In the genomic region with DNA sequence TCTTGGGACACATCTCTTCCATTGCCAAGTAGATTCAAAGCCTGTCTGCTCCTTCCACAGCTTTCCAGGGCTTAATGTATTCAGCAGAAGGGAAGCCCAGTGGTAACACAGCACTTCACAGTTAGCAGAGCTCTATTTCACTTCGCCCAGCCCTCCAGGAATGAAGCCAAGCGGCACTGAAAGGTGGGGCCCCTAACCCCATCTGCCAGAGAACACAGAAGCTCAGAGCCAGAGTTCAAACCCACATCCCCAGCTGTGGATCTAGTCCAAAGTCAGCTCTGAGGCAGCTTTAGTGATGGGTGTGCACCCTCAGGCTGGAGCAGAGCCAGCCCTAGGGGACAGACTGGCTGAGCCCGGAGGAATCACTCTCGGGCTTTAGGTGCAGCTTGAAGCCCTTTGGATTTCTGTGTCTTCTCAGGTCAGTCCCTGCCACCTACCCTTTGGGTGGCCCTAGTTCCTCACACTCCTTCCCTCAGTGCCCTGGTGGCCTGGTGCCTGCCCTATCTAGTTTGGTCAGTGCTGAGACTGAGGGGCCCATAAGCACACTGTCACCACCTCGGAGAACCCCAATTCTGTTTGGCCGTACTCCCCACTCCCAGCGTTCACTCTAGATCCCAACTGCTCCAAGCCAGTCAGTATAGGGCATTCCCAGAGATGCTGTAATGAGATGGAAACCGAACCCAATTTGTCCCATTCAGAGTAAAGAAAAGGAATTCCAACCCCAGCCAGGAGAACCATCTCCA, we compare ENCODE assay signal across 7 mouse cellular contexts. TPM values are rescaled to one million over a fixed set of nuclear protein-coding genes. Genes with fewer than 3 reads are reported as not detected.
DNase-seq lines count a peak whose midpoint lies in the region; ATAC-seq and TF ChIP-seq lines count a peak whose summit lies in the region.

No protein-coding gene starts in this region.

- no peak overlapping the region for H3K9ac ChIP-seq in heart, embryonic 14.5 days (ENCODE audit: low read length)
- no peak overlapping the region for H3K9ac ChIP-seq in kidney, postnatal 0 days (ENCODE audit: low read depth, low read length)
- H3K9ac ChIP-seq in stomach, embryonic 16.5 days (ENCODE audit: low read length) = 0 out of 2 replicates have a peak overlapping the region, but pooled peaks have one; percentile 14

- no peak for TF ChIP-seq CTCF in bone marrow macrophage, adult 2 months (IDR thresholded peaks at IDR 0.05; ENCODE audit: low read depth, low read length)
- no peak for TF ChIP-seq CTCF in kidney, postnatal 0 days (IDR thresholded peaks at IDR 0.05; ENCODE audit: low read depth)

- no peaks in the 10 kb centered on the region for H3K27me3 ChIP-seq in heart, embryonic 14.5 days (ENCODE audit: control insufficient read depth, insufficient read depth, low read length)
- no peaks in the 10 kb centered on the region for H3K27me3 ChIP-seq in kidney, postnatal 0 days (ENCODE audit: insufficient read depth, low read length)
- no peaks in the 10 kb centered on the region for H3K27me3 ChIP-seq in stomach, embryonic 16.5 days (ENCODE audit: control insufficient read depth, insufficient read depth, low read length)

- H3K4me2 ChIP-seq in heart, embryonic 14.5 days (ENCODE audit: low read length) = no peak overlapping the region
- no peak overlapping the region for H3K4me2 ChIP-seq in kidney, postnatal 0 days (ENCODE audit: low read length)
- H3K4me2 ChIP-seq in stomach, embryonic 16.5 days (ENCODE audit: low read depth, low read length) = no peak overlapping the region

- no peak for TF ChIP-seq POLR2A in bone marrow macrophage, adult 2 months (IDR thresholded peaks at IDR 0.05; ENCODE audit: borderline replicate concordance, low read depth, low read length)

- H3K4me3 ChIP-seq in bone marrow macrophage, adult 2 months (ENCODE audit: insufficient read depth, low read length) = no peak overlapping the region
- H3K4me3 ChIP-seq in heart, embryonic 14.5 days (ENCODE audit: control insufficient read depth in 1 of 2, insufficient read depth in 1 of 2, low read depth in 1 of 2, low read length in 2 of 2) = no peak overlapping the region
- no peak overlapping the region for H3K4me3 ChIP-seq in kidney, postnatal 0 days (replicated peaks; ENCODE audit: low read depth, low read length)
- H3K4me3 ChIP-seq in stomach, embryonic 16.5 days (replicated peaks; ENCODE audit: low read length) = no peak overlapping the region

- peak; percentile 19 for ATAC-seq in heart, embryonic 14.5 days (ENCODE audit: insufficient number of reproducible peaks, insufficient read depth, low FRiP score, low read depth)
- peak; percentile 33; the same call in 1 of the 2 replicates for ATAC-seq in kidney, postnatal 0 days (replicated peaks; ENCODE audit: low FRiP score, low read depth)
- ATAC-seq in stomach, embryonic 16.5 days (ENCODE audit: insufficient read depth, low FRiP score) = peak; percentile 41; the same call in 1 of the 2 replicates

- peak overlapping the region; percentile 52 for H3K27ac ChIP-seq in bone marrow macrophage, adult 2 months (ENCODE audit: insufficient read depth, low read depth, low read length)
- H3K27ac ChIP-seq in heart, embryonic 14.5 days (replicated peaks in 1 of 2; ENCODE audit: control insufficient read depth in 1 of 2, insufficient read depth in 1 of 2, low read depth in 2 of 2, low read length in 2 of 2) = peak overlapping the region; percentile 10 to 30; a peak in 3 of 4 replicates
- H3K27ac ChIP-seq in kidney, postnatal 0 days = peak overlapping the region; percentile 50; the same call in 1 of the 2 replicates
- peak overlapping the region; percentile 83 for H3K27ac ChIP-seq in stomach, embryonic 16.5 days (ENCODE audit: low read length)

- 71% methylated on average over 8 of the region's 8 CpGs for whole genome bisulfite sequencing in heart, embryonic 14.5 days
- WGBS in kidney, postnatal 0 days = 67% methylated on average over 8 of the region's 8 CpGs
- WGBS in stomach, embryonic 16.5 days = 58% methylated on average over 8 of the region's 8 CpGs

- H3K4me1 ChIP-seq in bone marrow macrophage, adult 2 months (ENCODE audit: control insufficient read depth, insufficient read depth, low read length) = peaks cover 28% of the 10 kb centered on the region
- peaks cover 29 to 37% of the 10 kb centered on the region in 2 experiments for H3K4me1 ChIP-seq in heart, embryonic 14.5 days (ENCODE audit: control insufficient read depth in 2 of 2, insufficient read depth in 2 of 2, low read length in 2 of 2)
- 0 out of 2 replicates have a peak, but pooled peaks cover 15% of the 10 kb centered on the region for H3K4me1 ChIP-seq in kidney, postnatal 0 days (replicated peaks; ENCODE audit: insufficient read depth, low read length)
- H3K4me1 ChIP-seq in stomach, embryonic 16.5 days (ENCODE audit: control insufficient read depth, insufficient read depth, low read length) = peaks cover 25% of the 10 kb centered on the region

- DNase-seq in B cell, adult 2 months = peak; percentile 28 to 33
- no peak for DNase-seq in kidney, postnatal 0 days (ENCODE audit: low spot score)
- no peak for DNase-seq in frontal cortex, postnatal 25 days (ENCODE audit: low spot score in 2 of 2)
- no peak for DNase-seq in c-Kit-positive CD71-positive TER-119-positive erythroid progenitor cells, embryonic 14.5 days (ENCODE audit: low spot score)

- no peaks in the 10 kb centered on the region for H3K36me3 ChIP-seq in heart, embryonic 14.5 days (ENCODE audit: control insufficient read depth, insufficient read depth, low read length)
- no peaks in the 10 kb centered on the region for H3K36me3 ChIP-seq in kidney, postnatal 0 days (ENCODE audit: insufficient read depth, low read length)
- no peaks in the 10 kb centered on the region for H3K36me3 ChIP-seq in stomach, embryonic 16.5 days (ENCODE audit: control insufficient read depth, insufficient read depth, low read length)

- no peaks in the 10 kb centered on the region for H3K9me3 ChIP-seq in heart, embryonic 14.5 days (ENCODE audit: control insufficient read depth, low read length)
- no peaks in the 10 kb centered on the region for H3K9me3 ChIP-seq in kidney, postnatal 0 days (replicated peaks; ENCODE audit: low read length)
- H3K9me3 ChIP-seq in stomach, embryonic 16.5 days (replicated peaks; ENCODE audit: control insufficient read depth, low read length) = no peaks in the 10 kb centered on the region

RNA-seq across cellular contexts. Expression of gene Lrrc32, which starts 34.2 kb away (rescaled TPM):
- 0.83 and 1.0 TPM in 2 replicates for polyA plus RNA-seq in bone marrow macrophage, adult 2 months (2012; ENCODE audit: insufficient read depth, insufficient read length, missing spikeins)
- 6.9 and 8.4 TPM in 2 replicates for polyA plus RNA-seq in heart, embryonic 14.5 days (2014; fragmentation: Nextera tagmentation; extraction: Ambion mirVana)
- 13.8 and 15.1 TPM in 2 replicates for polyA plus RNA-seq in kidney, postnatal 0 days (2015; fragmentation: Nextera tagmentation; extraction: Ambion mirVana)
- 9.5 and 13.9 TPM in 2 replicates for polyA plus RNA-seq in stomach, embryonic 16.5 days (2015; fragmentation: Nextera tagmentation; extraction: Ambion mirVana)

Comparison
In these comparisons a context has a peak if more than half of its experiments do, and no peak if none do; other contexts are left out.
1. DNase-seq: peak in B cell, adult 2 months (2 of 2); none in kidney, postnatal 0 days (single experiment), frontal cortex, postnatal 25 days (0 of 2) and c-Kit-positive CD71-positive TER-119-positive erythroid progenitor cells, embryonic 14.5 days (single experiment).
2. H3K27ac ChIP-seq: peak in every context shown above with its lines; median percentile 83 in stomach, embryonic 16.5 days; 52 in bone marrow macrophage, adult 2 months; 50 in kidney, postnatal 0 days; 20 in heart, embryonic 14.5 days.
3. Peak in every context shown above with its lines, with median percentiles within 50 percentile points of each other: ATAC-seq.